Mouse (Mus musculus) sigmoid colon, adult 10 weeks (tissue): ENCODE data around the gene Lpar1. TPM values are rescaled to one million over a fixed set of nuclear protein-coding genes. Genes with fewer than 3 reads are reported as not detected.

Experiments used
- polyA plus RNA-seq: library from polyadenylated mRNA; stranded (reverse); fragments of 350-450 nt; fragmentation: Illumina TruSeq; extraction: RNeasy Lipid Tissue Mini Kit (QIAGEN cat#74804); gene quantifications from one replicate; pipeline ENCODE4 v1.2.3, GENCODE M21; 2014; ENCODE audit warnings: low read depth, low replicate concordance

The Lpar1 gene
- polyA plus RNA-seq, result 75.0 TPM

GRCm38 (mm10) chr4:58553631-58554358, at the start of gene Lpar1:
TSS of gene Lpar1 (minus strand) at chr4:58553898.

Other genes starting within 250 kb of the Lpar1 start
- gene Olfr267, start 233.8 kb upstream of the Lpar1 start, polyA plus RNA-seq, result not detected